Mouse (Mus musculus): ENCODE measurements around the gene Khdc3.
"Not testable (repeated sequence)": the region's sequence is repeated elsewhere in the genome, so short reads cannot be mapped to it uniquely, and the experiment has no call there.

- not testable (repeated sequence) for TF ChIP-seq CTCF, POLR2A (IDR thresholded peaks at IDR 0.05; ENCODE audit: extremely low read depth, insufficient read depth, low read length)
Measured at GRCm38 (mm10) chr9:73116704-73117103, 15.1 kb downstream of the Khdc3 start.

All from cortical plate, adult 2 months (tissue).